Mouse (Mus musculus): Measurements from ENCODE around the gene Commd2. TPM values are rescaled to one million over a fixed set of nuclear protein-coding genes. Genes with fewer than 3 reads are reported as not detected.

The Commd2 gene
- 56.8 and 59.4 TPM in 2 replicates for polyA plus RNA-seq (2012; rRNA removed)

GRCm38 (mm10) chr3:57651231-57651864, at the start of gene Commd2:
Commd2 (minus strand) TSS chr3:57651715.

GRCm38 (mm10) chr3:57692719-57693118, 41.2 kb upstream of the Commd2 start, which contains the start of gene Ankub1:
Ankub1 (minus strand) TSS chr3:57692799.

Other genes with a start within 250 kb of the Commd2 start
- gene Tm4sf4, start 226.4 kb downstream of the Commd2 start, polyA plus RNA-seq (2012; rRNA removed): 0.07 and 0.13 TPM in 2 replicates
- 21.6 and 24.7 TPM in 2 replicates for gene Wwtr1, start 75.8 kb downstream of the Commd2 start, polyA plus RNA-seq (2012; rRNA removed)
- 0.04 and 0.13 TPM in 2 replicates for gene Ankub1, start 41.1 kb upstream of the Commd2 start, polyA plus RNA-seq (2012; rRNA removed)
- gene Rnf13, start 84.3 kb upstream of the Commd2 start, polyA plus RNA-seq (2012; rRNA removed): 38.3 and 46.7 TPM in 2 replicates
- gene Pfn2, start 196.4 kb upstream of the Commd2 start, polyA plus RNA-seq (2012; rRNA removed): 395 and 447 TPM in 2 replicates